Mouse (Mus musculus) hindbrain, embryonic 16.5 days (tissue): ENCODE measurements at regions not wholly inside any gene's neighbourhood (a gene's known extent, or its start where the extent isn't known, plus 50 kb on each side); places are given as distances from the start of the nearest gene placed in this dataset.

Source experiments
- ATAC-seq: fragments of 200-750 bp; cut with Nextera tagmentation; 2 replicates; pipeline ENCODE4 v1.8.0; 2017; ENCODE audit warnings: moderate TSS enrichment, moderate library complexity
- H3K27ac ChIP-seq: fragments of 300-500 bp; sonication (generic); 2 replicates; pipeline ENCODE4 v1.5.1; 2014; ENCODE audit warnings: low read depth, mild to moderate bottlenecking, control low read depth, low read length, moderate library complexity
- H3K27me3 ChIP-seq: fragments of 300-500 bp; sonication (generic); replicated peaks from 2 replicates; pipeline ENCODE4 v1.6.1; 2014; ENCODE audit warnings: low read length; ENCODE audit not compliant: control insufficient read depth, insufficient read depth
- H3K36me3 ChIP-seq: fragments of 300-500 bp; sonication (generic); 2 replicates; pipeline ENCODE4 v1.6.1; 2014; ENCODE audit warnings: mild to moderate bottlenecking, low read length, moderate library complexity, mixed read lengths; ENCODE audit not compliant: control insufficient read depth, insufficient read depth
- H3K4me1 ChIP-seq: fragments of 300-500 bp; sonication (generic); 2 replicates; pipeline ENCODE4 v1.6.1; 2014; ENCODE audit warnings: low read depth, low read length; ENCODE audit not compliant: control insufficient read depth, insufficient read depth
- H3K4me2 ChIP-seq: fragments of 300-500 bp; sonication (generic); 2 replicates; pipeline ENCODE4 v1.6.1; 2014; ENCODE audit warnings: mild to moderate bottlenecking, low read length, control low read depth, moderate library complexity
- H3K4me3 ChIP-seq: fragments of 300-500 bp; sonication (generic); 2 replicates; pipeline ENCODE4 v1.5.1; 2014; ENCODE audit warnings: mild to moderate bottlenecking, low read length, control low read depth, moderate library complexity
- H3K9ac ChIP-seq: fragments of 300-500 bp; sonication (generic); 2 replicates; pipeline ENCODE4 v1.6.1; 2014; ENCODE audit warnings: low read depth, mild to moderate bottlenecking, control low read depth, low read length, moderate library complexity
- H3K9me3 ChIP-seq: fragments of 300-500 bp; sonication (generic); 2 replicates; pipeline ENCODE4 v1.6.1; 2014; ENCODE audit warnings: mild to moderate bottlenecking, low read length, moderate library complexity; ENCODE audit not compliant: control insufficient read depth
- WGBS: fragments of 180-500 bp; shearing (Covaris S2); extraction: QIAGEN DNeasy Blood & Tissue Kit; methylation state at CpG from one replicate; pipeline ENCODE4 v1.1.7; 2014; 5-methylcytosine and 5-hydroxymethylcytosine counted together

GRCm38 (mm10) chr3:59468956-59469355 lies 124.8 kb upstream of the Igsf10 start:
- no peaks in the 10 kb centered on the region for H3K4me1 ChIP-seq
- H3K4me2 ChIP-seq, result no peak overlapping the region
- no peak overlapping the region for H3K4me3 ChIP-seq
- no peak overlapping the region for H3K9ac ChIP-seq
- no peaks in the 10 kb centered on the region for H3K36me3 ChIP-seq
- no peaks in the 10 kb centered on the region for H3K27me3 ChIP-seq
- no peak overlapping the region for H3K27ac ChIP-seq
- ATAC-seq, result no peak
- WGBS, result 78% methylated on average over 1 of the region's 1 CpGs
- no peaks in the 10 kb centered on the region for H3K9me3 ChIP-seq

- no peaks in the 10 kb centered on the region for H3K9me3 ChIP-seq
- no peaks in the 10 kb centered on the region for H3K27me3 ChIP-seq
- no peak overlapping the region for H3K27ac ChIP-seq
- no peak for ATAC-seq
- no peak overlapping the region for H3K9ac ChIP-seq
- no peaks in the 10 kb centered on the region for H3K4me1 ChIP-seq
- no peak overlapping the region for H3K4me3 ChIP-seq
- no peak overlapping the region for H3K4me2 ChIP-seq
- WGBS, result 94% methylated on average over 3 of the region's 3 CpGs
- H3K36me3 ChIP-seq, result no peaks in the 10 kb centered on the region
Observed at GRCm38 (mm10) chr3:59462341-59463158, 118.4 kb upstream of the Igsf10 start.

GRCm38 (mm10) chr3:59456938-59457337 lies 112.7 kb upstream of the Igsf10 start:
- Histone ChIP-seq H3K9ac (no peak overlapping the region), H3K4me2 (no peak overlapping the region), H3K27ac (no peak overlapping the region), H3K36me3 (no peaks in the 10 kb centered on the region), H3K9me3 (no peaks in the 10 kb centered on the region), H3K4me1 (no peaks in the 10 kb centered on the region), H3K4me3 (no peak overlapping the region), H3K27me3 (no peaks in the 10 kb centered on the region)
- 90% methylated on average over 1 of the region's 1 CpGs for WGBS
- ATAC-seq, result no peak

- Histone ChIP-seq H3K36me3 (no peaks in the 10 kb centered on the region), H3K9ac (no peak overlapping the region), H3K4me1 (no peaks in the 10 kb centered on the region), H3K9me3 (no peaks in the 10 kb centered on the region), H3K27me3 (no peaks in the 10 kb centered on the region), H3K27ac (no peak overlapping the region), H3K4me3 (no peak overlapping the region), H3K4me2 (no peak overlapping the region)
- WGBS, result 71% methylated on average over 3 of the region's 3 CpGs
- no peak for ATAC-seq
Observed at GRCm38 (mm10) chr3:59451084-59451483, 106.9 kb upstream of the Igsf10 start.

- no peaks in the 10 kb centered on the region for H3K36me3 ChIP-seq
- no peak overlapping the region for H3K27ac ChIP-seq
- H3K9me3 ChIP-seq, result no peaks in the 10 kb centered on the region
- no peak for ATAC-seq
- H3K4me1 ChIP-seq, result no peaks in the 10 kb centered on the region
- H3K9ac ChIP-seq, result no peak overlapping the region
- no peak overlapping the region for H3K4me2 ChIP-seq
- no peak overlapping the region for H3K4me3 ChIP-seq
- H3K27me3 ChIP-seq, result no peaks in the 10 kb centered on the region
- 93% methylated on average over 2 of the region's 2 CpGs for WGBS
Observed at GRCm38 (mm10) chr3:59423621-59424020, 79.4 kb upstream of the Igsf10 start.

GRCm38 (mm10) chr3:59409131-59409530 lies 64.9 kb upstream of the Igsf10 start:
- Histone ChIP-seq H3K27me3 (no peaks in the 10 kb centered on the region), H3K4me2 (no peak overlapping the region), H3K4me1 (no peaks in the 10 kb centered on the region), H3K36me3 (no peaks in the 10 kb centered on the region), H3K9me3 (no peaks in the 10 kb centered on the region), H3K9ac (no peak overlapping the region), H3K4me3 (no peak overlapping the region), H3K27ac (no peak overlapping the region)
- WGBS, result 82% methylated on average over 1 of the region's 1 CpGs
- ATAC-seq, result no peak

- Histone ChIP-seq H3K36me3 (no peaks in the 10 kb centered on the region), H3K4me2 (no peak overlapping the region), H3K4me3 (no peak overlapping the region), H3K27me3 (no peaks in the 10 kb centered on the region), H3K4me1 (no peaks in the 10 kb centered on the region), H3K9ac (no peak overlapping the region), H3K9me3 (no peaks in the 10 kb centered on the region), H3K27ac (no peak overlapping the region)
- WGBS, result 97% methylated on average over 3 of the region's 3 CpGs
- ATAC-seq, result 0 out of 2 replicates have a peak, but pooled peaks have one; percentile 50
Observed at GRCm38 (mm10) chr3:59406035-59406434, 61.8 kb upstream of the Igsf10 start.

- 65% methylated on average over 5 of the region's 5 CpGs for WGBS
- H3K4me2 ChIP-seq, result no peak overlapping the region
- peak; percentile 87 for ATAC-seq
- no peaks in the 10 kb centered on the region for H3K9me3 ChIP-seq
- H3K27ac ChIP-seq, result no peak overlapping the region
- no peaks in the 10 kb centered on the region for H3K27me3 ChIP-seq
- H3K36me3 ChIP-seq, result no peaks in the 10 kb centered on the region
- no peak overlapping the region for H3K9ac ChIP-seq
- no peak overlapping the region for H3K4me3 ChIP-seq
- no peaks in the 10 kb centered on the region for H3K4me1 ChIP-seq
Observed at GRCm38 (mm10) chr3:59401856-59402255, 57.7 kb upstream of the Igsf10 start.

- 93% methylated on average over 4 of the region's 4 CpGs for WGBS
- no peak overlapping the region for H3K4me3 ChIP-seq
Observed at GRCm38 (mm10) chr3:59401425-59401824, 57.2 kb upstream of the Igsf10 start.

More at GRCm38 (mm10) chr3:59401425-59401824, 57.2 kb upstream of the Igsf10 start:
- Histone ChIP-seq H3K4me2 (no peak overlapping the region), H3K27me3 (no peaks in the 10 kb centered on the region), H3K36me3 (no peaks in the 10 kb centered on the region), H3K9me3 (no peaks in the 10 kb centered on the region), H3K27ac (no peak overlapping the region), H3K4me1 (no peaks in the 10 kb centered on the region), H3K9ac (no peak overlapping the region)
- ATAC-seq, result no peak
